Mouse (Mus musculus) erythroblast, adult 5-6 weeks (primary cell): ENCODE measurements around the gene Boc. TPM values are rescaled to one million over a fixed set of nuclear protein-coding genes. Genes with fewer than 3 reads are reported as not detected.

Experiments used
- ATAC-seq: replicated peaks from 2 replicates; pipeline ENCODE4 v1.8.0; 2016; ENCODE audit warnings: moderate number of reproducible peaks, mild to moderate bottlenecking, moderate TSS enrichment, inconsistent platforms; ENCODE audit not compliant: poor library complexity, low FRiP score, severe bottlenecking
- total RNA-seq, 2 experiments: library from RNA; stranded (forward) in 1 of 2; stranded (reverse) in 1 of 2; fragments of 150-400 nt in 1 of 2; fragments of 200-764, 138-1000 nt in 1 of 2; gene quantifications; 2 replicates each; pipeline versions ENCODE4 v1.2.3 to v1.2.4; 2015 to 2017; ENCODE audit warnings: low replicate concordance in 2 of 2

Boc gene
- total RNA-seq, 2 experiments from 2014 or later, result not detected

- no peak for ATAC-seq
Measured at GRCm38 (mm10) chr16:44531239-44531797, 27.4 kb downstream of the Boc start.

- ATAC-seq, result no peak
Measured at GRCm38 (mm10) chr16:44530829-44531228, 27.9 kb downstream of the Boc start.

GRCm38 (mm10) chr16:44530191-44530590 lies 28.5 kb downstream of the Boc start:
- ATAC-seq, result no peak

- no peak for ATAC-seq
Measured at GRCm38 (mm10) chr16:44529691-44530090, 29.0 kb downstream of the Boc start.

- no peak for ATAC-seq
Measured at GRCm38 (mm10) chr16:44528955-44529354, 29.7 kb downstream of the Boc start.

GRCm38 (mm10) chr16:44527218-44527905 lies 31.3 kb downstream of the Boc start:
- ATAC-seq, result no peak

- ATAC-seq, result no peak
Measured at GRCm38 (mm10) chr16:44526689-44527088, 32.0 kb downstream of the Boc start.

- ATAC-seq, result no peak
Measured at GRCm38 (mm10) chr16:44526044-44526443, 32.7 kb downstream of the Boc start.

- no peak for ATAC-seq
Measured at GRCm38 (mm10) chr16:44523595-44523994, 35.1 kb downstream of the Boc start.

GRCm38 (mm10) chr16:44516498-44516897 lies 42.2 kb downstream of the Boc start:
- no peak for ATAC-seq

- ATAC-seq, result no peak
Measured at GRCm38 (mm10) chr16:44510521-44511213, 48.0 kb downstream of the Boc start.

- no peak for ATAC-seq
Measured at GRCm38 (mm10) chr16:44509458-44510344, 49.0 kb downstream of the Boc start.

- no peak for ATAC-seq
Measured at GRCm38 (mm10) chr16:44508772-44509171, 49.9 kb downstream of the Boc start.

GRCm38 (mm10) chr16:44508025-44508424 lies 50.7 kb downstream of the Boc start:
- no peak for ATAC-seq

GRCm38 (mm10) chr16:44507027-44507929 lies 51.4 kb downstream of the Boc start:
- no peak for ATAC-seq

GRCm38 (mm10) chr16:44505243-44505642 lies 53.5 kb downstream of the Boc start:
- no peak for ATAC-seq

GRCm38 (mm10) chr16:44502895-44503575 lies 55.7 kb downstream of the Boc start:
- ATAC-seq, result no peak

- no peak for ATAC-seq
Measured at GRCm38 (mm10) chr16:44502325-44502724, 56.4 kb downstream of the Boc start.

- ATAC-seq, result no peak
Measured at GRCm38 (mm10) chr16:44501783-44502182, 56.9 kb downstream of the Boc start.
